ENCODE assay signal across 28 mouse cellular contexts in genomic region chr9:70652221-70652620, GRCm38 (mm10). TPM values are rescaled to one million over a fixed set of nuclear protein-coding genes. Genes with fewer than 3 reads are reported as not detected.
DNase-seq lines count a peak whose midpoint lies in the region; ATAC-seq and TF ChIP-seq lines count a peak whose summit lies in the region.
"Had no signal": no experiment of that assay in that cellular context is flagged by ENCODE, and none has a peak within 500 bp of the region (broad histone marks: within the 10 kb centered on the region; RNA-seq: fewer than 3 reads in every experiment).

No protein-coding gene starts in this region.

- no peak overlapping the region for H3K27ac ChIP-seq in hindbrain, embryonic 14.5 days
- no peak overlapping the region for H3K27ac ChIP-seq in hindbrain, embryonic 11.5 days (ENCODE audit: low read depth, low read length)
- no peak overlapping the region for H3K27ac ChIP-seq in midbrain, embryonic 13.5 days
- H3K27ac ChIP-seq in midbrain, embryonic 10.5 days (replicated peaks): no peak overlapping the region
- H3K27ac ChIP-seq in cortical plate, adult 2 months (ENCODE audit: insufficient read depth, low read length): no peak overlapping the region
- H3K27ac ChIP-seq in liver, embryonic 16.5 days (ENCODE audit: low read length): no peak overlapping the region
- H3K27ac ChIP-seq: embryonic facial prominence, embryonic 12.5 days; forebrain, embryonic 13.5 days; lung, embryonic 15.5 days had no signal

- no peak overlapping the region for H3K4me3 ChIP-seq in hindbrain, embryonic 14.5 days (replicated peaks; ENCODE audit: low read length)
- H3K4me3 ChIP-seq in hindbrain, embryonic 11.5 days (ENCODE audit: low read depth, low read length): no peak overlapping the region
- H3K4me3 ChIP-seq in midbrain, embryonic 13.5 days (replicated peaks): no peak overlapping the region
- no peak overlapping the region for H3K4me3 ChIP-seq in midbrain, embryonic 10.5 days
- 0 out of 2 replicates have a peak overlapping the region, but pooled peaks have one; percentile 6 for H3K4me3 ChIP-seq in cortical plate, adult 2 months (ENCODE audit: insufficient read depth, low read length)
- peak overlapping the region; percentile 14 for H3K4me3 ChIP-seq in liver, embryonic 16.5 days (ENCODE audit: low read depth, low read length)
- H3K4me3 ChIP-seq: embryonic facial prominence, embryonic 12.5 days; forebrain, embryonic 13.5 days; lung, embryonic 15.5 days; myocyte had no signal

- H3K9me3 ChIP-seq in hindbrain, embryonic 14.5 days (ENCODE audit: control insufficient read depth, low read length): no peaks in the 10 kb centered on the region
- H3K9me3 ChIP-seq in hindbrain, embryonic 11.5 days (ENCODE audit: control insufficient read depth, low read length): no peaks in the 10 kb centered on the region
- H3K9me3 ChIP-seq in midbrain, embryonic 13.5 days: no peaks in the 10 kb centered on the region
- H3K9me3 ChIP-seq in midbrain, embryonic 10.5 days (replicated peaks): no peaks in the 10 kb centered on the region
- no peaks in the 10 kb centered on the region for H3K9me3 ChIP-seq in liver, embryonic 16.5 days (replicated peaks; ENCODE audit: control insufficient read depth, low read length)
- H3K9me3 ChIP-seq: embryonic facial prominence, embryonic 12.5 days; forebrain, embryonic 13.5 days; G1E; lung, embryonic 15.5 days had no signal

- 0 out of 2 replicates have a peak overlapping the region, but pooled peaks have one; percentile 2 for H3K4me2 ChIP-seq in hindbrain, embryonic 14.5 days (replicated peaks)
- no peak overlapping the region for H3K4me2 ChIP-seq in hindbrain, embryonic 11.5 days (replicated peaks; ENCODE audit: low read depth, low read length)
- H3K4me2 ChIP-seq in midbrain, embryonic 13.5 days (replicated peaks): peak overlapping the region; percentile 51; the same call in 1 of the 2 replicates
- H3K4me2 ChIP-seq in liver, embryonic 16.5 days (ENCODE audit: low read depth, low read length): peak overlapping the region; percentile 44; the same call in 1 of the 2 replicates
- H3K4me2 ChIP-seq: embryonic facial prominence, embryonic 12.5 days; forebrain, embryonic 13.5 days; lung, embryonic 15.5 days; midbrain, embryonic 11.5 days had no signal

- DNase-seq in hindbrain, embryonic 14.5 days (ENCODE audit: low spot score): no peak
- DNase-seq in hindbrain, embryonic 11.5 days (ENCODE audit: low spot score): no peak
- DNase-seq in midbrain, embryonic 10.5 days (ENCODE audit: low spot score): no peak
- no peak for DNase-seq in lung, postnatal 36 days
- DNase-seq: adrenal gland, postnatal 36 days; B cell, adult 2 months; cerebellum, adult 11 months; cerebellum, postnatal 10 days; gastrocnemius, postnatal 10 days; heart, adult 18-20 months; heart, postnatal 4 days; kidney, adult 18-20 months; kidney, postnatal 4 days; lung, postnatal 4 days; right cerebral cortex, postnatal 14 days; spleen, adult 18-20 months had no signal

- no peak for ATAC-seq in hindbrain, embryonic 14.5 days (ENCODE audit: low FRiP score)
- ATAC-seq in hindbrain, embryonic 11.5 days (ENCODE audit: low FRiP score): no peak
- ATAC-seq in midbrain, embryonic 13.5 days: no peak
- ATAC-seq in liver, embryonic 16.5 days (ENCODE audit: low read depth): no peak
- no peak for ATAC-seq in inflammation-experienced regulatory T-cells, adult 6 months
- ATAC-seq: forebrain, embryonic 13.5 days; Patski had no signal

- TF ChIP-seq POLR2A in cortical plate, adult 2 months (IDR thresholded peaks at IDR 0.05; ENCODE audit: extremely low read depth, insufficient read depth, low read length): no peak

- no peak overlapping the region for H3K9ac ChIP-seq in hindbrain, embryonic 14.5 days
- H3K9ac ChIP-seq in hindbrain, embryonic 11.5 days (ENCODE audit: low read depth, low read length): no peak overlapping the region
- no peak overlapping the region for H3K9ac ChIP-seq in midbrain, embryonic 13.5 days (replicated peaks)
- H3K9ac ChIP-seq in liver, embryonic 16.5 days (ENCODE audit: low read depth, low read length): no peak overlapping the region
- H3K9ac ChIP-seq: embryonic facial prominence, embryonic 12.5 days; forebrain, embryonic 13.5 days; lung, embryonic 15.5 days had no signal

- WGBS in hindbrain, embryonic 14.5 days: 78% methylated on average over 2 of the region's 2 CpGs
- WGBS in hindbrain, embryonic 11.5 days: 84% methylated on average over 2 of the region's 2 CpGs
- 83% methylated on average over 2 of the region's 2 CpGs for WGBS in midbrain, embryonic 13.5 days
- 76% methylated on average over 2 of the region's 2 CpGs for WGBS in midbrain, embryonic 10.5 days
- WGBS in liver, embryonic 16.5 days (ENCODE audit: insufficient replicate concordance): 71% methylated on average over 2 of the region's 2 CpGs

- no peaks in the 10 kb centered on the region for H3K27me3 ChIP-seq in hindbrain, embryonic 14.5 days (ENCODE audit: control insufficient read depth, insufficient read depth, low read length)
- H3K27me3 ChIP-seq in hindbrain, embryonic 11.5 days (ENCODE audit: control insufficient read depth, insufficient read depth, low read length): no peaks in the 10 kb centered on the region
- no peaks in the 10 kb centered on the region for H3K27me3 ChIP-seq in midbrain, embryonic 13.5 days
- H3K27me3 ChIP-seq in midbrain, embryonic 10.5 days (ENCODE audit: low read depth, poor library complexity, severe bottlenecking): no peaks in the 10 kb centered on the region
- no peaks in the 10 kb centered on the region for H3K27me3 ChIP-seq in liver, embryonic 16.5 days (ENCODE audit: control insufficient read depth, insufficient read depth, low read depth, low read length)
- H3K27me3 ChIP-seq: CH12.LX; embryonic facial prominence, embryonic 12.5 days; forebrain, embryonic 13.5 days; lung, embryonic 15.5 days; Patski had no signal

- peaks cover 4% of the 10 kb centered on the region; the same call in 1 of the 2 replicates for H3K36me3 ChIP-seq in hindbrain, embryonic 14.5 days (replicated peaks; ENCODE audit: control insufficient read depth, insufficient read depth)
- no peaks in the 10 kb centered on the region for H3K36me3 ChIP-seq in hindbrain, embryonic 11.5 days (ENCODE audit: control insufficient read depth, insufficient read depth, low read length)
- H3K36me3 ChIP-seq in midbrain, embryonic 13.5 days: peaks cover 7% of the 10 kb centered on the region
- H3K36me3 ChIP-seq in midbrain, embryonic 10.5 days: no peaks in the 10 kb centered on the region
- peaks cover 11% of the 10 kb centered on the region for H3K36me3 ChIP-seq in liver, embryonic 16.5 days (ENCODE audit: control insufficient read depth, insufficient read depth)
- H3K36me3 ChIP-seq: embryonic facial prominence, embryonic 12.5 days; lung, embryonic 15.5 days had no signal

- H3K4me1 ChIP-seq in hindbrain, embryonic 14.5 days (replicated peaks; ENCODE audit: control insufficient read depth, insufficient read depth, low read length): peaks cover 47% of the 10 kb centered on the region
- H3K4me1 ChIP-seq in hindbrain, embryonic 11.5 days (replicated peaks; ENCODE audit: control insufficient read depth, insufficient read depth, low read length): no peaks in the 10 kb centered on the region
- H3K4me1 ChIP-seq in midbrain, embryonic 13.5 days (replicated peaks): peaks cover 38% of the 10 kb centered on the region
- H3K4me1 ChIP-seq in midbrain, embryonic 10.5 days: peaks cover 25% of the 10 kb centered on the region
- peaks cover 8% of the 10 kb centered on the region for H3K4me1 ChIP-seq in cortical plate, adult 2 months (ENCODE audit: control insufficient read depth, insufficient read depth, low read length)
- H3K4me1 ChIP-seq in liver, embryonic 16.5 days (ENCODE audit: control insufficient read depth, low read depth, low read length): peaks cover 27% of the 10 kb centered on the region
- H3K4me1 ChIP-seq: lung, embryonic 15.5 days had no signal

- TF ChIP-seq CTCF in cortical plate, adult 2 months (IDR thresholded peaks at IDR 0.05; ENCODE audit: extremely low read depth, insufficient read depth, low read length): no peak

RNA-seq across cellular contexts. Expression of gene Gm10642, which starts 3.8 kb away (rescaled TPM):
- polyA plus RNA-seq in hindbrain, embryonic 14.5 days (2014; fragmentation: Nextera tagmentation; extraction: Ambion mirVana): 1.0 TPM in 2 replicates
- 0.39 and 0.62 TPM in 2 replicates for polyA plus RNA-seq in hindbrain, embryonic 11.5 days (2014; fragmentation: Nextera tagmentation; extraction: Ambion mirVana)
- 0.49 and 0.62 TPM in 2 replicates for polyA plus RNA-seq in midbrain, embryonic 13.5 days (2015; fragmentation: Nextera tagmentation; extraction: Ambion mirVana)
- 0.25 and 0.33 TPM in 2 replicates for polyA plus RNA-seq in midbrain, embryonic 10.5 days (2016; fragmentation: Nextera tagmentation; extraction: Ambion mirVana)
- 0.94 and 1.4 TPM in 2 replicates for polyA plus RNA-seq in cortical plate, adult 2 months (2012; rRNA removed)
- polyA plus RNA-seq in liver, embryonic 16.5 days (2015; fragmentation: Nextera tagmentation; extraction: Ambion mirVana): 0.90 and 0.92 TPM in 2 replicates
- polyA plus RNA-seq in inflammation-experienced regulatory T-cells, adult 6 months (2017; shearing (Covaris generic)): under 1 TPM; 0.21 to 0.87 (median 0.30) TPM

RNA-seq across cellular contexts. Expression of gene Mindy2, which starts 4.8 kb away (rescaled TPM):
- 25.4 and 27.6 TPM in 2 replicates for polyA plus RNA-seq in hindbrain, embryonic 14.5 days (2014; fragmentation: Nextera tagmentation; extraction: Ambion mirVana)
- polyA plus RNA-seq in hindbrain, embryonic 11.5 days (2014; fragmentation: Nextera tagmentation; extraction: Ambion mirVana): 11.1 and 14.2 TPM in 2 replicates
- polyA plus RNA-seq in midbrain, embryonic 13.5 days (2015; fragmentation: Nextera tagmentation; extraction: Ambion mirVana): 15.9 and 19.0 TPM in 2 replicates
- 5.0 and 6.4 TPM in 2 replicates for polyA plus RNA-seq in midbrain, embryonic 10.5 days (2016; fragmentation: Nextera tagmentation; extraction: Ambion mirVana)
- polyA plus RNA-seq in cortical plate, adult 2 months (2012; rRNA removed): 26.2 and 27.0 TPM in 2 replicates
- polyA plus RNA-seq in liver, embryonic 16.5 days (2015; fragmentation: Nextera tagmentation; extraction: Ambion mirVana): 11.2 and 12.9 TPM in 2 replicates
- polyA plus RNA-seq in inflammation-experienced regulatory T-cells, adult 6 months (2017; shearing (Covaris generic)): 10 to 100 TPM in 2 of 3 experiments, 1 to 10 TPM in 1; 9.4 to 17.6 (median 13.6) TPM

RNA-seq across cellular contexts. Expression of gene Adam10, which starts 26.6 kb away (rescaled TPM):
- 55.3 and 56.2 TPM in 2 replicates for polyA plus RNA-seq in hindbrain, embryonic 14.5 days (2014; fragmentation: Nextera tagmentation; extraction: Ambion mirVana)
- 64.9 and 65.5 TPM in 2 replicates for polyA plus RNA-seq in hindbrain, embryonic 11.5 days (2014; fragmentation: Nextera tagmentation; extraction: Ambion mirVana)
- 68.5 and 69.9 TPM in 2 replicates for polyA plus RNA-seq in midbrain, embryonic 13.5 days (2015; fragmentation: Nextera tagmentation; extraction: Ambion mirVana)
- polyA plus RNA-seq in midbrain, embryonic 10.5 days (2016; fragmentation: Nextera tagmentation; extraction: Ambion mirVana): 66.2 and 72.7 TPM in 2 replicates
- 37.5 and 38.0 TPM in 2 replicates for polyA plus RNA-seq in cortical plate, adult 2 months (2012; rRNA removed)
- polyA plus RNA-seq in liver, embryonic 16.5 days (2015; fragmentation: Nextera tagmentation; extraction: Ambion mirVana): 66.1 and 68.4 TPM in 2 replicates
- 10 to 100 TPM; 73.6 to 89.9 (median 76.3) TPM for polyA plus RNA-seq in inflammation-experienced regulatory T-cells, adult 6 months (2017; shearing (Covaris generic))

Comparison
In these comparisons a context has a peak if more than half of its experiments do, and no peak if none do; other contexts are left out.
1. H3K4me3 ChIP-seq: peak in cortical plate, adult 2 months (single experiment) and liver, embryonic 16.5 days (single experiment); none in hindbrain, embryonic 14.5 days (single experiment), hindbrain, embryonic 11.5 days (single experiment), midbrain, embryonic 13.5 days (single experiment) and midbrain, embryonic 10.5 days (single experiment).